Mouse (Mus musculus): ENCODE measurements at regions not wholly inside any gene's neighbourhood (a gene's known extent, or its start where the extent isn't known, plus 50 kb on each side); places are given as distances from the start of the nearest gene placed in this dataset.

- Histone ChIP-seq H3K4me3 (ENCODE audit: control insufficient read depth, insufficient read depth, low read length) (no peak overlapping the region), H3K4me1 (replicated peaks; ENCODE audit: control insufficient read depth, insufficient read depth, low read length) (no peaks in the 10 kb centered on the region), H3K27me3 (ENCODE audit: control insufficient read depth, insufficient read depth, low read length) (no peaks in the 10 kb centered on the region), H3K36me3 (ENCODE audit: control insufficient read depth, insufficient read depth, low read length) (no peaks in the 10 kb centered on the region), H3K27ac (ENCODE audit: control insufficient read depth, insufficient read depth, low read length) (no peak overlapping the region)
- no peak for DNase-seq
- no peak for TF ChIP-seq CTCF (IDR thresholded peaks at IDR 0.05; ENCODE audit: borderline replicate concordance, control insufficient read depth, extremely low read depth, insufficient read depth, low read length, poor library complexity)
- no peak for TF ChIP-seq POLR2A (IDR thresholded peaks at IDR 0.05; ENCODE audit: control insufficient read depth, extremely low read depth, insufficient read depth, low read length, poor library complexity)
- 89% methylated on average over 5 of the region's 5 CpGs for WGBS
These were observed 146.2 kb downstream of the Cartpt start for GRCm38 (mm10) chr13:99754701-99755100.

DNA sequence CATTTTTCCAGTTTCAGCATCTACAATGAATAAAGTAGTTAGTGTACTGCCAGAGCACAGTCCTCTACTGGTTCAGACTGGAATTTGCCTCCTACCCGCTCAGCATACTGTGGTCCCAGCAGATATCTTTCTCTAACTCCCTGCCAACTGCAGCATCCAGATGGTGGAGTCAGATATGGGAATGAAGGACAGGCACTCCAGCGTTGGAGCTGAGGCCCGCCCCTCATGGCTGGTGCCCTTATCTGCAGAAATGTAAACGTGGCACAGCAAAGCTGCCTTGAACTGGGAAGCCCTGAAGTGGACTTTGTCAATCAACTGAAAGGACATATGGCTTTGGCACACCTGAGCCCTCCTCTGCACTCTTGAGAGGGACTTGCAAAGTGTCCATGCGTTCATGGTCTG, 146.6 kb downstream of the Cartpt start:
- no peaks in the 10 kb centered on the region for H3K27me3 ChIP-seq (ENCODE audit: control insufficient read depth, insufficient read depth, low read length)
- H3K36me3 ChIP-seq (ENCODE audit: control insufficient read depth, insufficient read depth, low read length) = no peaks in the 10 kb centered on the region
- WGBS = 55% methylated on average over 5 of the region's 5 CpGs
- no peak for DNase-seq
- H3K4me1 ChIP-seq (replicated peaks; ENCODE audit: control insufficient read depth, insufficient read depth, low read length) = no peaks in the 10 kb centered on the region
- no peak for TF ChIP-seq POLR2A (IDR thresholded peaks at IDR 0.05; ENCODE audit: control insufficient read depth, extremely low read depth, insufficient read depth, low read length, poor library complexity)
- TF ChIP-seq CTCF (IDR thresholded peaks at IDR 0.05; ENCODE audit: borderline replicate concordance, control insufficient read depth, extremely low read depth, insufficient read depth, low read length, poor library complexity) = no peak
- no peak overlapping the region for H3K27ac ChIP-seq (ENCODE audit: control insufficient read depth, insufficient read depth, low read length)
- H3K4me3 ChIP-seq (ENCODE audit: control insufficient read depth, insufficient read depth, low read length) = no peak overlapping the region

- Histone ChIP-seq H3K4me1 (replicated peaks; ENCODE audit: control insufficient read depth, insufficient read depth, low read length) (no peaks in the 10 kb centered on the region), H3K27ac (ENCODE audit: control insufficient read depth, insufficient read depth, low read length) (no peak overlapping the region), H3K27me3 (ENCODE audit: control insufficient read depth, insufficient read depth, low read length) (no peaks in the 10 kb centered on the region), H3K4me3 (ENCODE audit: control insufficient read depth, insufficient read depth, low read length) (no peak overlapping the region), H3K36me3 (ENCODE audit: control insufficient read depth, insufficient read depth, low read length) (no peaks in the 10 kb centered on the region)
- 94% methylated on average over 3 of the region's 3 CpGs for WGBS
- no peak for TF ChIP-seq CTCF (IDR thresholded peaks at IDR 0.05; ENCODE audit: borderline replicate concordance, control insufficient read depth, extremely low read depth, insufficient read depth, low read length, poor library complexity)
- TF ChIP-seq POLR2A (IDR thresholded peaks at IDR 0.05; ENCODE audit: control insufficient read depth, extremely low read depth, insufficient read depth, low read length, poor library complexity) = no peak
- no peak for DNase-seq
These were observed 147.4 kb downstream of the Cartpt start for GRCm38 (mm10) chr13:99753526-99753925.

GRCm38 (mm10) chr13:99750729-99751128, 150.2 kb downstream of the Cartpt start:
- WGBS = 94% methylated on average over 8 of the region's 8 CpGs
- Histone ChIP-seq H3K27me3 (ENCODE audit: control insufficient read depth, insufficient read depth, low read length) (no peaks in the 10 kb centered on the region), H3K27ac (ENCODE audit: control insufficient read depth, insufficient read depth, low read length) (no peak overlapping the region), H3K36me3 (ENCODE audit: control insufficient read depth, insufficient read depth, low read length) (no peaks in the 10 kb centered on the region), H3K4me3 (ENCODE audit: control insufficient read depth, insufficient read depth, low read length) (no peak overlapping the region), H3K4me1 (replicated peaks; ENCODE audit: control insufficient read depth, insufficient read depth, low read length) (no peaks in the 10 kb centered on the region)
- DNase-seq = no peak
- TF ChIP-seq POLR2A (IDR thresholded peaks at IDR 0.05; ENCODE audit: control insufficient read depth, extremely low read depth, insufficient read depth, low read length, poor library complexity) (no peak), CTCF (IDR thresholded peaks at IDR 0.05; ENCODE audit: borderline replicate concordance, control insufficient read depth, extremely low read depth, insufficient read depth, low read length, poor library complexity) (no peak)

- no peak overlapping the region for H3K4me3 ChIP-seq (ENCODE audit: control insufficient read depth, insufficient read depth, low read length)
- H3K27ac ChIP-seq (ENCODE audit: control insufficient read depth, insufficient read depth, low read length) = no peak overlapping the region
- no peaks in the 10 kb centered on the region for H3K4me1 ChIP-seq (replicated peaks; ENCODE audit: control insufficient read depth, insufficient read depth, low read length)
- H3K36me3 ChIP-seq (ENCODE audit: control insufficient read depth, insufficient read depth, low read length) = no peaks in the 10 kb centered on the region
- WGBS = 92% methylated on average over 6 of the region's 6 CpGs
- no peaks in the 10 kb centered on the region for H3K27me3 ChIP-seq (ENCODE audit: control insufficient read depth, insufficient read depth, low read length)
- DNase-seq = no peak
- no peak for TF ChIP-seq POLR2A (IDR thresholded peaks at IDR 0.05; ENCODE audit: control insufficient read depth, extremely low read depth, insufficient read depth, low read length, poor library complexity)
- TF ChIP-seq CTCF (IDR thresholded peaks at IDR 0.05; ENCODE audit: borderline replicate concordance, control insufficient read depth, extremely low read depth, insufficient read depth, low read length, poor library complexity) = no peak
These were observed 151.5 kb downstream of the Cartpt start for GRCm38 (mm10) chr13:99749342-99749741.

DNA sequence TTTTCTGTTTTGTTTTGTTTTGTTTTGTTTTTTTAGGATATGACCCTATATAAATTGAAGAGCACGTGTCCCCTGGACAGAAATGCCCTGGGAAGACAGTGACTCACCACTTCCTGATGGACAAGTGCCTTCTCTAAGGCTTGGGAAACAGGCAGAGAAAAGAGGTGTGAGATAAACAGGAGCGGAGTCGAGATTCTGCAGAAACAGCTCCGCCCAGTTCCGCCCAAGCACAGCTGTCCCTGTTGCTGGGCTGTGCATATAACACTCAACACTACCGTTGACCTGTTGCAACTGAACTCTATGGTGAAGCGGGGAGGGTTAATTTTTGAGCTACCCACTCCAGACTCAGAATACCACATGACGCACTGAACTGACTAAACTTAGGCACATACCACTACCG, 152.8 kb downstream of the Cartpt start:
- TF ChIP-seq CTCF (IDR thresholded peaks at IDR 0.05; ENCODE audit: borderline replicate concordance, control insufficient read depth, extremely low read depth, insufficient read depth, low read length, poor library complexity) (no peak), POLR2A (IDR thresholded peaks at IDR 0.05; ENCODE audit: control insufficient read depth, extremely low read depth, insufficient read depth, low read length, poor library complexity) (no peak)
- no peak overlapping the region for H3K27ac ChIP-seq (ENCODE audit: control insufficient read depth, insufficient read depth, low read length)
- H3K4me3 ChIP-seq (ENCODE audit: control insufficient read depth, insufficient read depth, low read length) = no peak overlapping the region
- H3K36me3 ChIP-seq (ENCODE audit: control insufficient read depth, insufficient read depth, low read length) = no peaks in the 10 kb centered on the region
- 82% methylated on average over 9 of the region's 9 CpGs for WGBS
- no peaks in the 10 kb centered on the region for H3K4me1 ChIP-seq (replicated peaks; ENCODE audit: control insufficient read depth, insufficient read depth, low read length)
- H3K27me3 ChIP-seq (ENCODE audit: control insufficient read depth, insufficient read depth, low read length) = no peaks in the 10 kb centered on the region
- no peak for DNase-seq

DNA sequence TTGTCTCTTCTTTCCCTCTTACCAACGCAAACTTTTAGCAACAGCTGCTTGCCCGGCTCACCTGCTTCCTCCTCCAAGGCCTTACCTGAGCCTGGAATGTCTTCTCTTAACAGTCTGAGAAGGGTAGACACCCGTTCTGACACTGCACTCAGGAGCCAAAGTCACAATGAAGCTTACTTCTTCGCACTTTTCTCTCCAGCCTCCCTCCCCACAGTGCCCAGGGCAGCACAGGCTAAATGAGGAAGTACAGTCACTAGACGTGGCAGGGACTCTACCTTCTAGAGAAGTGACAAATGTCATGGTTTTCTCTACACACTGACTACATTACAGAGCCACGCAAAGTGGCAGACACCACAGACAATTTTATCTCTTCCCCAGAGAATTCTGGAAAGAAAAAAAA, 155.4 kb downstream of the Cartpt start:
- no peak overlapping the region for H3K4me3 ChIP-seq (ENCODE audit: control insufficient read depth, insufficient read depth, low read length)
- no peaks in the 10 kb centered on the region for H3K36me3 ChIP-seq (ENCODE audit: control insufficient read depth, insufficient read depth, low read length)
- no peaks in the 10 kb centered on the region for H3K4me1 ChIP-seq (replicated peaks; ENCODE audit: control insufficient read depth, insufficient read depth, low read length)
- H3K27me3 ChIP-seq (ENCODE audit: control insufficient read depth, insufficient read depth, low read length) = no peaks in the 10 kb centered on the region
- no peak for DNase-seq
- no peak overlapping the region for H3K27ac ChIP-seq (ENCODE audit: control insufficient read depth, insufficient read depth, low read length)
- WGBS = 30% methylated on average over 6 of the region's 6 CpGs
- no peak for TF ChIP-seq CTCF (IDR thresholded peaks at IDR 0.05; ENCODE audit: borderline replicate concordance, control insufficient read depth, extremely low read depth, insufficient read depth, low read length, poor library complexity)
- TF ChIP-seq POLR2A (IDR thresholded peaks at IDR 0.05; ENCODE audit: control insufficient read depth, extremely low read depth, insufficient read depth, low read length, poor library complexity) = no peak

Measured in thymus, adult 2 months (tissue).